Mouse (Mus musculus) ES-Bruce4 (cell line): ENCODE measurements around the gene Tgfb1.

Source experiments
- EP300 ChIP-seq: IDR thresholded peaks from 2 replicates; pipeline ENCODE4 v1.6.1; 2011; ENCODE audit warnings: low read depth, low read length; ENCODE audit not compliant: insufficient read depth
- POLR2A ChIP-seq: IDR thresholded peaks from one replicate; pipeline ENCODE4 v1.8.1; 2011; ENCODE audit warnings: low read length; ENCODE audit not compliant: insufficient read depth

DNA sequence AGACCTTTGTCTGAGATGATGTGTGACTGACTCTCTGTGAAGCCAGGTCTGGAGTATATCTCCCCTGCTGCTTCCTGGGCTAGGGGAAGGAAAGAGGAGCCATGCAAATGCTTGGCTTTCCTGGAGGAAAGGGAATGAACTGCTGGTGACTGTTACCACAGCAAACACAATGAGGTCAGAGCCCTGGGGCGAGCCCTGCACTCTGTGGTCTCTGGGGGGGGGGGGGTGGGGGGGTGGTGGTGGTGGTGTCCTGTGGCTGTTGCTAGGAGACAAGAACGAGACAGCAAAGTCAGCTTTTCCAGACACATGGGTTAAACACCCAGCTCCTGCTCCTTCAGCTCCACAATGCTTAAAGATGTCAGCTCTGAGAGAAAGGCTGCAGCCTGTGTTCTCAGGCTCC is 42.6 kb downstream of the Tgfb1 start:
- TF ChIP-seq EP300 (no peak), POLR2A (no peak)
